In genomic region chr1:38288716-38289115, GRCm38 (mm10) we compare ENCODE assay signal across 23 mouse cellular contexts.
A peak's percentile ranks its signal among the peaks of the same experiment; 100 is the strongest.
DNase-seq lines count a peak whose midpoint lies in the region; ATAC-seq lines count a peak whose summit lies in the region.
"Had no signal": no experiment of that assay in that cellular context is flagged by ENCODE, and none has a peak within 500 bp of the region (broad histone marks: within the 10 kb centered on the region; RNA-seq: fewer than 3 reads in every experiment).

No protein-coding gene starts in this region.

- no peak overlapping the region for H3K4me3 ChIP-seq in heart, embryonic 15.5 days
- H3K4me3 ChIP-seq: embryonic facial prominence, embryonic 15.5 days; hindbrain, embryonic 15.5 days; limb, embryonic 15.5 days; megakaryocyte, embryonic 14.5 days; midbrain, embryonic 15.5 days had no signal

- H3K4me2 ChIP-seq in heart, embryonic 15.5 days = no peak overlapping the region
- H3K4me2 ChIP-seq: embryonic facial prominence, embryonic 15.5 days; hindbrain, embryonic 15.5 days; limb, embryonic 15.5 days; midbrain, embryonic 15.5 days had no signal

- WGBS in heart, embryonic 15.5 days = 54% methylated on average over 1 of the region's 1 CpGs

- no peak for DNase-seq in heart, postnatal 36 days
- peak; percentile 78 to 88 for DNase-seq in frontal cortex, adult 2 months (ENCODE audit: extremely low spot score in 1 of 2, low spot score in 1 of 2)
- peak; percentile 66 to 88 for DNase-seq in left cerebral cortex, postnatal 14 days (ENCODE audit: low spot score in 2 of 2)
- peak; percentile 69 for DNase-seq in right cerebral cortex, postnatal 25 days
- no peak for DNase-seq in adrenal gland, postnatal 14 days
- DNase-seq in cerebellum, postnatal 4 days (ENCODE audit: low spot score in 2 of 2) = no peak
- DNase-seq: adrenal gland, postnatal 25 days; B cell, adult 2 months; cerebellum, adult 2 months; heart, postnatal 14 days; kidney, adult 18-20 months; kidney, postnatal 10 days; layer of hippocampus, postnatal 36 days; lung, postnatal 10 days; thymus, postnatal 36 days had no signal

- intact Hi-C loops in heart, postnatal 36 days (cut with DNase I) = no loop called here
- intact Hi-C loops in left cerebral cortex, postnatal 14 days (cut with DNase I) = loop anchor here (5.0 kb wide), 1 partner anchor 149 kb away; no protein-coding TSS in a partner anchor

- ATAC-seq in heart, embryonic 15.5 days (replicated peaks; ENCODE audit: insufficient number of reproducible peaks, insufficient read depth, low FRiP score, low read depth) = peak; percentile 35; the same call in 1 of the 2 replicates
- ATAC-seq: activated CD4-positive, CD25-positive, alpha-beta regulatory T cell, adult 4 months; midbrain, embryonic 15.5 days; Patski had no signal

- peaks cover 9% of the 10 kb centered on the region for H3K4me1 ChIP-seq in heart, embryonic 15.5 days (replicated peaks)
- H3K4me1 ChIP-seq: embryonic facial prominence, embryonic 15.5 days had no signal

- H3K27me3 ChIP-seq in heart, embryonic 15.5 days = no peaks in the 10 kb centered on the region
- H3K27me3 ChIP-seq: embryonic facial prominence, embryonic 15.5 days; hindbrain, embryonic 15.5 days; limb, embryonic 15.5 days; megakaryocyte, embryonic 14.5 days; midbrain, embryonic 15.5 days; Patski had no signal

- H3K9me3 ChIP-seq in heart, embryonic 15.5 days (replicated peaks) = no peaks in the 10 kb centered on the region
- H3K9me3 ChIP-seq: embryonic facial prominence, embryonic 15.5 days; hindbrain, embryonic 15.5 days; limb, embryonic 15.5 days; megakaryocyte, embryonic 14.5 days; midbrain, embryonic 15.5 days had no signal

- no peaks in the 10 kb centered on the region for H3K36me3 ChIP-seq in heart, embryonic 15.5 days
- H3K36me3 ChIP-seq: embryonic facial prominence, embryonic 15.5 days; hindbrain, embryonic 15.5 days; limb, embryonic 15.5 days; midbrain, embryonic 15.5 days had no signal

- no peak overlapping the region for H3K27ac ChIP-seq in heart, embryonic 15.5 days
- H3K27ac ChIP-seq: embryonic facial prominence, embryonic 15.5 days; hindbrain, embryonic 15.5 days; limb, embryonic 15.5 days; midbrain, embryonic 15.5 days had no signal

- H3K9ac ChIP-seq in heart, embryonic 15.5 days = no peak overlapping the region
- H3K9ac ChIP-seq: embryonic facial prominence, embryonic 15.5 days; hindbrain, embryonic 15.5 days; limb, embryonic 15.5 days; midbrain, embryonic 15.5 days had no signal

Comparison
In these comparisons a context has a peak if more than half of its experiments do, and no peak if none do; other contexts are left out.
1. DNase-seq: peak in frontal cortex, adult 2 months (2 of 2), left cerebral cortex, postnatal 14 days (2 of 2) and right cerebral cortex, postnatal 25 days (single experiment); none in heart, postnatal 36 days (0 of 2), adrenal gland, postnatal 14 days (single experiment) and cerebellum, postnatal 4 days (0 of 2).